Mouse (Mus musculus): ENCODE measurements at regions not wholly inside any gene's neighbourhood (a gene's known extent, or its start where the extent isn't known, plus 50 kb on each side); places are given as distances from the start of the nearest gene placed in this dataset.

DNA sequence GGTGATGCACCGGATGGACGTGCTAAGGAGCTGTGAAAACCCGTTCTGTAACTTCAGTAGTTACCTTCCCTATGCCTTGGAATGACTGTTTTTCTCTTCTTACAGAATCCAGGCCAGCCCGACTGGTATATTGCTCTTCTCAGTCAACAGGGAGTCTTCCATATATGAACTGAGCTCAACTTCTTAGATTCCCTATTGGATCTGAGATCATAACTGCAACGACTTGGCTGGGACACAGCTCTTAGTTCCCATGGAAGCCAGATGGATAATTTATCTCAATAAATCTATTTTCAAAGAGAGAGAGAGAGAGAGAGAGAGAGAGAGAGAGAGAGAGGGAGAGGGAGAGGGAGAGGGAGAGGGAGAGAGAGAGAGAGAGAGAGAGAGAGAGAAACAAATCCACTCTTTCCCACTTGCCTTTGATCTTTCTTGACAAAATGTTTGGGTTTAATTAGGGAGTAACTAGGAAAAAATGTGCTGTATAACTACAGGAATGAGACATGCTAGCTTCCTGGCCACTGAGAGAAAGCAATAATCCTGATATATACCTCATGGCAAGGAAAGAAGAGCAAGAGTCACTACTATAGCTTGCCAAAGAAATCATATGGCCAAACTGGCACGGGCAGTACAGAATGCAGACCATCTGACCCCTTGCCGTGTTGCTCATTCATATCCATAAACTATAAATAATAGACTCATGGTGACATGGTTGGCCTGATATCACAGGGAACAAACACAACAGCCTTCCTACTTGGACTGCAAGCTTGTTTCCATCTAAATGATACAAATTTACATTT lies 73.3 kb upstream of the Cnksr3 start:
- TF ChIP-seq POLR2A (IDR thresholded peaks at IDR 0.05; ENCODE audit: borderline replicate concordance, low read depth, low read length) = no peak
- TF ChIP-seq CTCF (IDR thresholded peaks at IDR 0.05; ENCODE audit: low read depth, low read length) = no peak
